Comparison of ENCODE assay signal across 9 mouse cellular contexts in genomic region chr7:63319594-63319993, GRCm38 (mm10).
DNase-seq lines count a peak whose midpoint lies in the region; ATAC-seq and TF ChIP-seq lines count a peak whose summit lies in the region.
"Had no signal": no experiment of that assay in that cellular context is flagged by ENCODE, and none has a peak within 500 bp of the region (broad histone marks: within the 10 kb centered on the region; RNA-seq: fewer than 3 reads in every experiment).

No protein-coding gene starts in this region.

- no peaks in the 10 kb centered on the region for H3K4me1 ChIP-seq in kidney, embryonic 16.5 days (ENCODE audit: insufficient read depth, low read length)
- no peaks in the 10 kb centered on the region for H3K4me1 ChIP-seq in bone marrow macrophage, adult 2 months (ENCODE audit: control insufficient read depth, insufficient read depth, low read length)
- no peaks in the 10 kb centered on the region for H3K4me1 ChIP-seq in forebrain, embryonic 10.5 days
- H3K4me1 ChIP-seq in kidney, embryonic 14.5 days (ENCODE audit: control insufficient read depth, insufficient read depth, low read length), result no peaks in the 10 kb centered on the region
- no peaks in the 10 kb centered on the region for H3K4me1 ChIP-seq in liver, embryonic 14.5 days (replicated peaks; ENCODE audit: control insufficient read depth in 2 of 2, insufficient read depth in 2 of 2, low read length in 1 of 2)
- H3K4me1 ChIP-seq: lung, embryonic 15.5 days had no signal

- ATAC-seq in kidney, embryonic 16.5 days (ENCODE audit: low FRiP score, low TSS enrichment), result no peak
- 0 out of 2 replicates have a peak, but pooled peaks have one; percentile 21 for ATAC-seq in kidney, embryonic 14.5 days (ENCODE audit: low FRiP score, low TSS enrichment)
- ATAC-seq in liver, embryonic 14.5 days (ENCODE audit: insufficient read depth), result no peak

- peak; percentile 62 for DNase-seq in kidney, adult 18-20 months
- DNase-seq in forebrain, embryonic 10.5 days (ENCODE audit: extremely low spot score, low spot score), result peak; percentile 65
- no peak for DNase-seq in liver, embryonic 14.5 days (ENCODE audit: low read depth in 3 of 3, low spot score in 3 of 3)
- peak; percentile 9 for DNase-seq in ovary, postnatal 36 days (ENCODE audit: low spot score)
- DNase-seq in MN1 (ENCODE audit: low spot score), result no peak

- no peak overlapping the region for H3K4me3 ChIP-seq in kidney, embryonic 16.5 days (ENCODE audit: low read length)
- H3K4me3 ChIP-seq in bone marrow macrophage, adult 2 months (ENCODE audit: insufficient read depth, low read length), result no peak overlapping the region
- H3K4me3 ChIP-seq in forebrain, embryonic 10.5 days, result no peak overlapping the region
- H3K4me3 ChIP-seq in kidney, embryonic 14.5 days (ENCODE audit: low read length), result no peak overlapping the region
- H3K4me3 ChIP-seq in liver, embryonic 14.5 days (ENCODE audit: insufficient read depth in 1 of 2, low read depth in 2 of 2, low read length in 2 of 2), result no peak overlapping the region
- H3K4me3 ChIP-seq: lung, embryonic 15.5 days had no signal

- H3K9ac ChIP-seq in kidney, embryonic 16.5 days (replicated peaks; ENCODE audit: low read length), result no peak overlapping the region
- H3K9ac ChIP-seq in kidney, embryonic 14.5 days (ENCODE audit: low read depth, low read length), result no peak overlapping the region
- no peak overlapping the region for H3K9ac ChIP-seq in liver, embryonic 14.5 days (replicated peaks)
- H3K9ac ChIP-seq: lung, embryonic 15.5 days had no signal

- no peaks in the 10 kb centered on the region for H3K27me3 ChIP-seq in kidney, embryonic 16.5 days (ENCODE audit: insufficient read depth, low read length)
- no peaks in the 10 kb centered on the region for H3K27me3 ChIP-seq in forebrain, embryonic 10.5 days (ENCODE audit: poor library complexity, severe bottlenecking)
- no peaks in the 10 kb centered on the region for H3K27me3 ChIP-seq in kidney, embryonic 14.5 days (ENCODE audit: control insufficient read depth, insufficient read depth, low read length)
- H3K27me3 ChIP-seq in liver, embryonic 14.5 days (ENCODE audit: control insufficient read depth, insufficient read depth, low read length), result no peaks in the 10 kb centered on the region
- H3K27me3 ChIP-seq: lung, embryonic 15.5 days had no signal

- WGBS in kidney, embryonic 16.5 days, result 0% methylated on average over 2 of the region's 2 CpGs
- 0% methylated on average over 2 of the region's 2 CpGs for WGBS in forebrain, embryonic 10.5 days
- 0% methylated on average over 2 of the region's 2 CpGs for WGBS in kidney, embryonic 14.5 days
- WGBS in liver, embryonic 14.5 days (ENCODE audit: insufficient replicate concordance), result 0% methylated on average over 2 of the region's 2 CpGs

- H3K9me3 ChIP-seq in kidney, embryonic 16.5 days (ENCODE audit: low read length), result no peaks in the 10 kb centered on the region
- no peaks in the 10 kb centered on the region; the same call in 1 of the 2 replicates for H3K9me3 ChIP-seq in forebrain, embryonic 10.5 days
- H3K9me3 ChIP-seq in kidney, embryonic 14.5 days (ENCODE audit: control insufficient read depth, low read length), result no peaks in the 10 kb centered on the region
- no peaks in the 10 kb centered on the region for H3K9me3 ChIP-seq in liver, embryonic 14.5 days (ENCODE audit: control insufficient read depth, low read length)
- H3K9me3 ChIP-seq: lung, embryonic 15.5 days had no signal

- TF ChIP-seq CTCF in bone marrow macrophage, adult 2 months (IDR thresholded peaks at IDR 0.05; ENCODE audit: low read depth, low read length), result peak; percentile 33; the same call in 1 of the 2 replicates
- TF ChIP-seq CTCF in liver, embryonic 14.5 days (IDR thresholded peaks at IDR 0.05; ENCODE audit: low read depth), result peak; percentile 71

- no peak for TF ChIP-seq POLR2A in bone marrow macrophage, adult 2 months (IDR thresholded peaks at IDR 0.05; ENCODE audit: borderline replicate concordance, low read depth, low read length)

- TF ChIP-seq EP300 in liver, embryonic 14.5 days (IDR thresholded peaks at IDR 0.05; ENCODE audit: low read depth), result no peak

- no peak overlapping the region for H3K4me2 ChIP-seq in kidney, embryonic 16.5 days (replicated peaks; ENCODE audit: low read depth, low read length)
- no peak overlapping the region for H3K4me2 ChIP-seq in kidney, embryonic 14.5 days (replicated peaks; ENCODE audit: low read depth, low read length)
- no peak overlapping the region for H3K4me2 ChIP-seq in liver, embryonic 14.5 days (ENCODE audit: low read depth)
- H3K4me2 ChIP-seq: lung, embryonic 15.5 days had no signal

- H3K27ac ChIP-seq in kidney, embryonic 16.5 days (ENCODE audit: low read length), result no peak overlapping the region
- H3K27ac ChIP-seq in bone marrow macrophage, adult 2 months (ENCODE audit: insufficient read depth, low read depth, low read length), result no peak overlapping the region
- no peak overlapping the region for H3K27ac ChIP-seq in forebrain, embryonic 10.5 days
- H3K27ac ChIP-seq in kidney, embryonic 14.5 days (ENCODE audit: low read depth, low read length), result no peak overlapping the region
- H3K27ac ChIP-seq in liver, embryonic 14.5 days, result no peak overlapping the region
- H3K27ac ChIP-seq: lung, embryonic 15.5 days had no signal

- no peaks in the 10 kb centered on the region for H3K36me3 ChIP-seq in kidney, embryonic 16.5 days (ENCODE audit: insufficient read depth, low read length)
- no peaks in the 10 kb centered on the region for H3K36me3 ChIP-seq in forebrain, embryonic 10.5 days (replicated peaks)
- no peaks in the 10 kb centered on the region for H3K36me3 ChIP-seq in kidney, embryonic 14.5 days (ENCODE audit: control insufficient read depth, insufficient read depth, low read length)
- no peaks in the 10 kb centered on the region for H3K36me3 ChIP-seq in liver, embryonic 14.5 days (replicated peaks; ENCODE audit: control insufficient read depth, insufficient read depth, low read depth)
- H3K36me3 ChIP-seq: lung, embryonic 15.5 days had no signal

Comparison
In these comparisons a context has a peak if more than half of its experiments do, and no peak if none do; other contexts are left out.
1. DNase-seq: peak in kidney, adult 18-20 months (single experiment), forebrain, embryonic 10.5 days (single experiment) and ovary, postnatal 36 days (single experiment); none in liver, embryonic 14.5 days (0 of 3) and MN1 (single experiment).